Mouse (Mus musculus): ENCODE results near the gene Phykpl. TPM values are rescaled to one million over a fixed set of nuclear protein-coding genes. Genes with fewer than 3 reads are reported as not detected.
"Not testable (repeated sequence)": the region's sequence is repeated elsewhere in the genome, so short reads cannot be mapped to it uniquely, and the experiment has no call there.

Phykpl gene
- polyA plus RNA-seq, 1 experiment from 2014 or later: 20.6 TPM

DNA sequence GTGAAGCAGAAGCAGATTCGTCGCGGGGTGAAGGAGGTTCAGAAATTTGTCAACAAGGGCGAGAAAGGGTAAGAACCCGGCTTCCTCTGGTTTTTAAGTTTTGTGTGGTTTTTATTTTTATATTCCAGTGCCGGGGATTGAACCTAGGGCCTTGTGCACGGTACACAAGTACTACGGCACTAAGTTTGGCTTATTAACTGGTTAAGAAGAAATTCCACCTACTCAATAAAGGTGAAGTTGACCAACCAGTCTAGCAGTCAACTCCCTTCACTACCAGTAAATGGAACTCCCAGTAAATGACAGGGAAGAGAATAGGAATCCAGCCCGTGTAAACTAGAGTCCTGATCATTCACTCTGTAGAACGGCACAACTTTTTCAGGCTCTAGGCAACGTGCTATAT, 35.5 kb downstream of the Phykpl start:
- Histone ChIP-seq H3K4me2 (peak overlapping the region; percentile 86), H3K4me3 (replicated peaks) (peak overlapping the region; percentile 79), H3K9me3 (no peaks in the 10 kb centered on the region), H3K36me3 (peaks cover 33% of the 10 kb centered on the region), H3K27me3 (replicated peaks) (no peaks in the 10 kb centered on the region), H3K9ac (peak overlapping the region; percentile 63), H3K27ac (peak overlapping the region; percentile 40; the same call in 1 of the 2 replicates), H3K4me1 (peaks cover 18% of the 10 kb centered on the region)
- under 1% methylated on average over 11 of the region's 11 CpGs for WGBS
- ATAC-seq (ENCODE audit: insufficient read depth, low FRiP score, low read depth): no peak

DNA sequence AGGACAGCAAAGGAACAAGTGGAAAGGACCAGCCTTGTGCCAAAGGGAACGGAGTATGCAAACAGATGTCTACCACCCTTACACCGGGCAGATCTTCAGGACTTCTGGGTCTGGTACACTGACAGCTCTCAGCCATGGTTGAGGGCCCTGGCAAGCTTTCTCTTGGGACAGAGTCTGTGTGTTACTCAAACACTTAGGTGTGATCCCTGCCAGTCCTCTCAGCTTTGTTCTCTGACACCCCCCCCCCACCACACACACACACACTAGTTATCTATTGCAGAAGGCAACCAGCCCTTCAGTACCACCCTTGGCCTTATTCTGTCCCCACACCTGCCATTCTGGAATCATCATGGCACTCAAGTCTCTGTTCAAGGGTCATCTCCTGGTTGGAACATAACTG, 37.2 kb downstream of the Phykpl start:
- Histone ChIP-seq H3K9me3 (no peaks in the 10 kb centered on the region), H3K36me3 (peaks cover 39% of the 10 kb centered on the region), H3K9ac (no peak overlapping the region), H3K27me3 (replicated peaks) (no peaks in the 10 kb centered on the region), H3K4me2 (no peak overlapping the region), H3K4me3 (replicated peaks) (no peak overlapping the region), H3K27ac (no peak overlapping the region), H3K4me1 (peaks cover 11% of the 10 kb centered on the region)
- 97% methylated on average over 2 of the region's 2 CpGs for WGBS
- ATAC-seq (ENCODE audit: insufficient read depth, low FRiP score, low read depth): no peak

DNA sequence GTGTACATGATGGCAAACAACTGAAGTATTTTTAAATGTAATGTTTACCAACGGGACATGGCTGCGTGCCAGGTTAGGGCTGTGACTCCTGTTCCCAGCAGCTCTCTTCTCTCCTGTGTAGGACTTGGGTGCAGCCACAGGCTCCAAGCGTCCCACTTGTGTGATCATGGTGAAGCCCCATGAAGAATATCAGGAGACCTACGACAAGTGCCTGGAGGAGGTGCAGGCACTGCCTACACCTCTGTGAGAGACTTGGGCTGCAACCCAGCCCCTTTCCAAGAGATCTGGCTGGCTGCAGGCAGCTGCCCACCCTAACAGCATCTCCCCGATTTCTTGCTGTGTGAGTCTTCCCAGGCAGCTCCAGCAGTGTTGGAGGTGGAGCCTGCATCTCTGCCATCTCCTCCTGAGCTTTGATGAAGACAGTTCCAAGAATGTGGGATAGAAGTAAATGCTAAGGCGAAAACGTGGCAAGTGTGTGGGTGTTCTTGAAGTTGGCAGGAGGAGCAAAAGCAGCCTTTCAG, 38.5 kb downstream of the Phykpl start:
- Histone ChIP-seq H3K4me3 (replicated peaks) (no peak overlapping the region), H3K36me3 (peaks cover 45% of the 10 kb centered on the region), H3K9ac (no peak overlapping the region), H3K4me1 (peaks cover 11% of the 10 kb centered on the region), H3K9me3 (no peaks in the 10 kb centered on the region), H3K27ac (no peak overlapping the region), H3K4me2 (no peak overlapping the region), H3K27me3 (replicated peaks) (no peaks in the 10 kb centered on the region)
- WGBS: 83% methylated on average over 7 of the region's 7 CpGs
- ATAC-seq (ENCODE audit: insufficient read depth, low FRiP score, low read depth): no peak

DNA sequence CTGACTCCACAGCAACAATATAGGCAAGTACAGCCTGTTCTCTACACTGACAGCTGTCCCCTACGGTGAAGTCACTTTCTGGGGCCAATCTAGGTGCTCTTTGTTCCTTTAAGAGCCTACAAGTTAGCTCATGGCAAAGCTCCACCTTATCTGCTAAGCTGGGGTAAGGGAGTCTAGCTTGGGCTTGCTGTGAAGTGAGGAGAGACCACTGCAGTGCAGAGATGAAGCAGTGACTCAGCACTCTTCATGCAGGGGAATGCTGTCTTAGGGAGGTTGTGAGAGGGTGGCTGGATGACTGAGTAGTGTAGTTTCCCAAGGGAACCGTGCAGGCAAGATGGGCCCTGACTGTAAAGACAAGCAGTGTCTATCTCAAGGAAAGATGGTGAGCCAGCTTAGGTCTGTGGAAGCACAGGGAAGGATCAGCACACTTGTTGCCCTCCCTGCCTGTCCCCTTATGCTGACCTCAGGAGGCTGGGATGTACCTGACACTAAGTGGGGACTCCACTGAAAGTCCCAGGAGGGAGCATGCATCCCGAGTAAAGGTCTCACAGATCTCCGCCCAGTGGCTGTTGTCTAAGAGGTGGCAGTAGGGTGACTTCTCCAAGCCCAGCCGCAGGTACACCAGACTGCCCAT, 40.7 kb downstream of the Phykpl start:
- Histone ChIP-seq H3K27me3 (replicated peaks) (no peaks in the 10 kb centered on the region), H3K4me2 (no peak overlapping the region), H3K36me3 (peaks cover 45% of the 10 kb centered on the region), H3K27ac (no peak overlapping the region), H3K4me3 (replicated peaks) (no peak overlapping the region), H3K9me3 (no peaks in the 10 kb centered on the region), H3K4me1 (peaks cover 6% of the 10 kb centered on the region), H3K9ac (no peak overlapping the region)
- 75% methylated on average over 5 of the region's 5 CpGs for WGBS
- ATAC-seq (ENCODE audit: insufficient read depth, low FRiP score, low read depth): no peak

DNA sequence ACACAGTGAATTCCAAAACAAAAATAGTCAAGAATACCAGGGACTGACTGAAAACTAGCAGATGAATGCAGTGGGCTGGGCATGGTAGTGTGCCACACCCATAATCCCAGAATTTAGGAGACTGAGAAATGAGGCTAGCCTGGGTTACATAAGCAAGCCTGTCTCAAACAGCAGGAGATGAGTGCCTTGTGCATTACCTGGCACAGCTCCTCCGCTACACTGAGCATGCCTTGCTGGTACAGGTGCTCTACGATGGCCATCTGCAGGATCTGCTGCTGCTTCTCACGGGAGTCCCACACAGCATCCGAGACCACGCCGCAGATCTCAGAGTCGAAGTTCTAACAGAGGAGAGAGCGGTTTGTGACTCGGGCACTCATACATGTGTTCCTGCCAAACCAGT, 42.9 kb downstream of the Phykpl start:
- 92% methylated on average over 9 of the region's 9 CpGs for WGBS
- Histone ChIP-seq H3K27ac (no peak overlapping the region), H3K4me2 (no peak overlapping the region), H3K9ac (no peak overlapping the region), H3K4me3 (replicated peaks) (no peak overlapping the region), H3K27me3 (replicated peaks) (no peaks in the 10 kb centered on the region), H3K4me1 (no peaks in the 10 kb centered on the region), H3K9me3 (no peaks in the 10 kb centered on the region), H3K36me3 (peaks cover 39% of the 10 kb centered on the region)
- ATAC-seq (ENCODE audit: insufficient read depth, low FRiP score, low read depth): no peak

DNA sequence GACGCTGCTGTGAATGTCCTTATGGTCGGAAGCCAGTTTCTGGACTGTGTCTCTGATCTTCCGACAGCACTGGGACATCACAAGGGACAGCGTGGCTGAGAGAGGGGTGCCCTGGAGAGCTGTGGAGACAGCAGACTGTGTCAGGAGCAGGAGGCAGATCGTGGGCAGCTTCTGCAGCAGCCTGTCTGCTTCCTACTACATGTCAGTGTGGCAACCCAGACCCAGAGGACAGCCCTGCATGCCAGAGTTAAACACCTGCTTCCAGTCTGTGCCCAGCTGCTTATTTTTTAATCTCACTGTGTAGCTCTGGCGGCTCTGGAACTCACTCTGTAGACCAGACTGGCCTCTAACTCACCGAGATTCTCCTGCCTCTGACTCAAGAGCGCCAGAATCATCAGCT, 43.4 kb downstream of the Phykpl start:
- Histone ChIP-seq H3K36me3 (peaks cover 34% of the 10 kb centered on the region), H3K4me2 (no peak overlapping the region), H3K9me3 (no peaks in the 10 kb centered on the region), H3K4me1 (no peaks in the 10 kb centered on the region), H3K4me3 (replicated peaks) (no peak overlapping the region), H3K27me3 (replicated peaks) (no peaks in the 10 kb centered on the region), H3K9ac (no peak overlapping the region), H3K27ac (no peak overlapping the region)
- 86% methylated on average over 8 of the region's 8 CpGs for WGBS
- no peak for ATAC-seq (ENCODE audit: insufficient read depth, low FRiP score, low read depth)

DNA sequence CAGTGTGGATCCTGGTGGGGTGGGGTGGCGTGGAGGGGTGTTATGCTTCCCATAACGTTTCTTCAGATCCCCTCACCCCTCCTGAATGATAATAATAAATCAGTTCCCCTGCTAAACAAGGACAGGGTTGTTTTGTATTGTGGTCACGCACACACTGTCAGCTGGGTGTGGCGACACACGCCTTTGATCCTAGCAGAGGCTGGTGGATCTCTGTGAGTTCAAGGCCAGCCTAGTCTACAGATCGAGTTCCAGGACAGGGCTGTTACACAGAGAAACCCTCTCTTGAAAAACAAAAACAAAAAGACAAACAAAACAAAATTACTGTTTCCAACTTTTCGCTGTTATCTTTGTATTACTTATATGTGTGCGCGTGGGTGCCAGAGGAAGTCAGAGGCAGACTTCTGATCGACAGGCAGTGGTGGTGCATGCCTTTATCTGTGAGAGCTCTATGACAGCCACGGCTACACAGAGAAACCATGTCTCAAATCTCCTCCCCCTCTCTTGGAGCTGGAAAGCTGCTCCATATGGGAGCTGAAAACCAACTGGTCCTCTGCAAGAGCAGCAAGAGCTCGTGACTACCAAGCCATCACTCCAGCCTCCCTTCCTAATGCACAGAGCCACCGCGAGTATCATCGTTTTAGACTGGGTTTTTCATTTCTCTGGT, 45.2 kb downstream of the Phykpl start:
- no peak overlapping the region for H3K4me3 ChIP-seq (replicated peaks)
- H3K27me3 ChIP-seq (replicated peaks): no peaks in the 10 kb centered on the region
- peaks cover 16% of the 10 kb centered on the region for H3K36me3 ChIP-seq
- H3K9ac ChIP-seq: no peak overlapping the region
- no peak overlapping the region for H3K27ac ChIP-seq
- no peak overlapping the region for H3K4me2 ChIP-seq
- 79% methylated on average over 15 of the region's 15 CpGs for WGBS
- H3K9me3 ChIP-seq: no peaks in the 10 kb centered on the region
- peaks cover under 1% of the 10 kb centered on the region; the same call in 1 of the 2 replicates for H3K4me1 ChIP-seq
- ATAC-seq (ENCODE audit: insufficient read depth, low FRiP score, low read depth): no peak

DNA sequence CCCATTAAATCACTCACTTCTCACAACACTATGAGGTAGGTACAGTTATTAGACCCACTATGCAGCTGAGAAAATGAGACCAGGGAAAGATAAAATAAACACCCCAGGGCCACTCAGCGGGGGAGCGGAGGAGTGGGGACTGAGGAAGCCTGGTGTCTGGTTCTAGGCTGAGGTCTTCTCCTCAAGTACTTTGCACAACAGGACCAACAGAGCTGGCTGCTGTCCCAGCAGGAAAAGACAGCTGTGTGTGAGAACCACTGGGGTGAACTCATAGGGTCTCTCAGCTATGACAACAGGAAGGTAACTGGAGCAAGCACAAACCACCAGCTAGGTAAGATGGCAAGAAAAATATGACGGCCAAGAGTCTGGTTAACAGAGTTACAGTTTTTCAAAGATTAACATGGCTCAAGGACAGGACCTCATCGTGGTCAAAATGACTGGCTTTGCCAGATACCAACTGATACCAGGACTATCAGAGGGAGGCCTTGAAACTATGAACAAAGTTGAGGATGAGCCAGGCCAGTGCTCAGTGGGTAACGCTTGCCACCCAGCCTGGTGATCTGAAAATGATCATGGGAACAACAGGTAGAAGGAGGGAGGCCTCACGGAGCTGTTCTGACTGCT, 47.7 kb downstream of the Phykpl start:
- ATAC-seq (ENCODE audit: insufficient read depth, low FRiP score, low read depth): no peak
- Histone ChIP-seq H3K4me3 (replicated peaks) (no peak overlapping the region), H3K4me2 (no peak overlapping the region), H3K36me3 (peaks cover 4% of the 10 kb centered on the region; the same call in 1 of the 2 replicates), H3K27me3 (replicated peaks) (no peaks in the 10 kb centered on the region), H3K4me1 (peaks cover 13% of the 10 kb centered on the region; the same call in 1 of the 2 replicates), H3K9me3 (no peaks in the 10 kb centered on the region), H3K9ac (no peak overlapping the region), H3K27ac (no peak overlapping the region)
- 80% methylated on average over 6 of the region's 6 CpGs for WGBS

DNA sequence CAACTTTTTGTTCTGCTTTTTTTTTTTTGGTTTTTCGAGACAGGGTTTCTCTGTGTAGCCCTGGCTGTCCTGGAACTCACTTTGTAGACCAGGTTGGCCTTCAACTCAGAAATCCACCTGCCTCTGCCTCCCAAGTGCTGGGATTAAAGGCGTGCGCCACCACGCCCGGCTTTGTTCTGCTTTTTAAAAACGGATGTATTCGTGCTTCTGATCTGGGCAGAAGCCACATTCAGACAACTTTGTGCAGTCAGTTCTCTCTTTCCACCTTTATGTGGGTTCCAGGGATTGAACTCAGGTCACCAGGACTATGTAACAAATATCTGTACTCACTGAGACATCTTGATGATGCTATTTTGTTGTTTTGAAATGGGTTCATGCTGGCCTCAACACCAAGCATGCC, 48.6 kb downstream of the Phykpl start:
- WGBS: 95% methylated on average over 7 of the region's 7 CpGs
- H3K36me3 ChIP-seq; H3K4me3 ChIP-seq (replicated peaks); H3K27ac ChIP-seq; ATAC-seq (ENCODE audit: insufficient read depth, low FRiP score, low read depth); H3K27me3 ChIP-seq (replicated peaks); H3K9me3 ChIP-seq; H3K9ac ChIP-seq; H3K4me2 ChIP-seq: not testable (repeated sequence)
- peaks cover 20% of the 10 kb centered on the region; the same call in 1 of the 2 replicates for H3K4me1 ChIP-seq

DNA sequence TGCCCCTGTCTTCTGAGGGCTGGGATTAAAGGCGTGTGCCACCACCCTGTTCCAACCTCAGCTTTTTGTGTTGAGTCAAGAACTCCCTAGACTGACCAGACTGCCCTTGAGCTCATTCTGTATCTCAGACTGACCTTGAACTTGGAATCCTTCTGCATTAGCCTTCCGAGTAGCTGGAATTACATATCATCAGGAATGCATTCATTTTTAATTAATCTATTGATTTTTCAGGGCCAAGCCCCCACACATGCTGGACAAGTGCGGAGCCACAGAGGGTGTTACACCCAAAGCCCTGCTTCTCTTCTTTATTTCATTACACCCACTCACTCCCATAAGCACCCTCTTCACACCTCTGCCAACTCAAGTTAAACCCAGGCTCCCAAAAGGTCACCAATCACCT, 49.2 kb downstream of the Phykpl start:
- Histone ChIP-seq H3K27ac (no peak overlapping the region), H3K9ac (no peak overlapping the region), H3K4me1 (peaks cover 21% of the 10 kb centered on the region; the same call in 1 of the 2 replicates), H3K36me3 (no peaks in the 10 kb centered on the region; the same call in 1 of the 2 replicates), H3K4me2 (no peak overlapping the region), H3K27me3 (replicated peaks) (no peaks in the 10 kb centered on the region), H3K4me3 (replicated peaks) (no peak overlapping the region), H3K9me3 (no peaks in the 10 kb centered on the region)
- no peak for ATAC-seq (ENCODE audit: insufficient read depth, low FRiP score, low read depth)
- WGBS: 87% methylated on average over 3 of the region's 3 CpGs

DNA sequence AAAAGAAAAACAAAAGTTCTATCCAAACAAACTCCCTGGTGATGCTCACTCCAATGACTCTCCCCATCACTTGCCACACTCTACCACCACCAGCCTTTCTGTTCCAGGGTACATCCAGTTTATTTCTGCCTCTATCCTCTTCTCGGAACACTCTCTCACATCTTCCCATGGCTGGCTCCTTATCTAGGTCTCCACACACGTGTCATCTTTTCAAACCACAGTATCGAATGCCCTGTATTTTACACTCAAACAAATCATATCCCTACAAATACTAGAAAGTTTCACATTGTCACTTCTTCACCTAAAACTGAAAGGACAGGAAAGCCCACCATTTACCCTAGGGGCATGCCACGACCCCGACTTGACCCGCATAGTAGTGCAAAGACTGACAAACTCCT, 50.6 kb downstream of the Phykpl start:
- H3K27ac ChIP-seq: peak overlapping the region; percentile 82
- H3K4me1 ChIP-seq: peaks cover 21% of the 10 kb centered on the region; the same call in 1 of the 2 replicates
- H3K9me3 ChIP-seq: no peaks in the 10 kb centered on the region
- H3K4me3 ChIP-seq (replicated peaks): peak overlapping the region; percentile 74
- peak overlapping the region; percentile 82 for H3K4me2 ChIP-seq
- WGBS: 12% methylated on average over 6 of the region's 6 CpGs
- H3K9ac ChIP-seq: peak overlapping the region; percentile 69; the same call in 1 of the 2 replicates
- no peaks in the 10 kb centered on the region for H3K36me3 ChIP-seq
- no peak for ATAC-seq (ENCODE audit: insufficient read depth, low FRiP score, low read depth)
- no peaks in the 10 kb centered on the region for H3K27me3 ChIP-seq (replicated peaks)

All from stomach, embryonic 15.5 days (tissue).